Mouse (Mus musculus): ENCODE measurements around the gene Adamts17. TPM values are rescaled to one million over a fixed set of nuclear protein-coding genes. Genes with fewer than 3 reads are reported as not detected.
A peak's percentile ranks its signal among the peaks of the same experiment; 100 is the strongest.

The Adamts17 gene
- polyA plus RNA-seq, 1 experiment from 2014 or later, result 1.9 TPM

GRCm38 (mm10) chr7:66989357-66990045 lies 150.0 kb downstream of the Adamts17 start:
- ATAC-seq, result peak; percentile 27; the same call in 1 of the 2 replicates
- Histone ChIP-seq H3K27ac (no peak overlapping the region), H3K4me1 (no peaks in the 10 kb centered on the region)

DNA sequence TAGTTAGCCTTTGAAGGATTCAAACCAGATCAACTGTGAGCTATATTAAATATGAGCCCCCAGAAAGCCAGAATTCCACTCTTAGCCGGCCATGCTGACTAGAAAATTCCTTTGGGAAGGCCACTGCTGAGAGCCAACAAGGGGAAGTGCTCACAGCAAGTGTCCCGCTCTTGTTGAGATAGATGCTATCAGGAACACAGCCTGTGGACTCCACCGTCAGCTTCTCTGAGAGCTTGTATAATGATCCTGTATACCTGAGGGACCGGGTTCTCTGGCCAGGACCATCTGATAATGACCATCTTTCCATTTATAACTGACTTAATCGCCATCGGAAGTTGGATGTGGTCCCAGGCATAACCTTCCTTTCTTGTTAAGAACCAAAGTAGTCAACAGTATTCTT lies 159.3 kb downstream of the Adamts17 start:
- Histone ChIP-seq H3K4me1 (no peaks in the 10 kb centered on the region), H3K9ac (no peak overlapping the region), H3K36me3 (ENCODE audit: poor library complexity, severe bottlenecking) (no peaks in the 10 kb centered on the region), H3K27me3 (no peaks in the 10 kb centered on the region), H3K4me3 (no peak overlapping the region), H3K9me3 (replicated peaks) (no peaks in the 10 kb centered on the region), H3K4me2 (no peak overlapping the region), H3K27ac (no peak overlapping the region)
- 91% methylated on average over 6 of the region's 6 CpGs for WGBS
- no peak for ATAC-seq

More at GRCm38 (mm10) chr7:66989357-66990045, 150.0 kb downstream of the Adamts17 start:
- WGBS, result 85% methylated on average over 3 of the region's 3 CpGs
- Histone ChIP-seq H3K4me2 (no peak overlapping the region), H3K36me3 (ENCODE audit: poor library complexity, severe bottlenecking) (no peaks in the 10 kb centered on the region), H3K4me3 (no peak overlapping the region), H3K9me3 (replicated peaks) (no peaks in the 10 kb centered on the region), H3K27me3 (no peaks in the 10 kb centered on the region), H3K9ac (no peak overlapping the region)

DNA sequence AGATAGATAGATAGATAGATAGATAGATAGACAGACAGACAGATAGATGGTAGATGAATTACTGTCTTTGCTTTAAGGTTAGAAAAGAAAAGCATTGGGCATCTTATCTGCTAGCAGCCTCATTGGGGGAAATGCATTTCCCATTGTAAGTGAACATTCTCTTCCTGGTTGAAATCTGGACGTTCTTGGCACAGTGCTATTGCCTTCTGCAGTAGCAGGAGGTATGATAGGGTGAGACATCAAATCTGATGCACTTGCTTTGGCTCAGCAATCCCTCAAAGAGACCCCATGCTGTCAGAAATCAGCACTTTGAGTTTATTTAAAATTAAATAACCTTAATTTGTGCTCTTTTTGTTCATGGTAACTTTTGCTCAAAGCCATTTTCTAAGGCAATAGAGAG lies 164.1 kb downstream of the Adamts17 start:
- WGBS, result 69% methylated on average over 1 of the region's 1 CpGs
- H3K27me3 ChIP-seq, result no peaks in the 10 kb centered on the region
- H3K4me3 ChIP-seq, result no peak overlapping the region
- H3K9ac ChIP-seq, result no peak overlapping the region
- no peaks in the 10 kb centered on the region for H3K36me3 ChIP-seq (ENCODE audit: poor library complexity, severe bottlenecking)
- no peak overlapping the region for H3K27ac ChIP-seq
- no peaks in the 10 kb centered on the region for H3K4me1 ChIP-seq
- no peak for ATAC-seq
- H3K4me2 ChIP-seq, result no peak overlapping the region
- no peaks in the 10 kb centered on the region; the same call in 1 of the 2 replicates for H3K9me3 ChIP-seq (replicated peaks)

GRCm38 (mm10) chr7:67004220-67004619 lies 164.7 kb downstream of the Adamts17 start:
- ATAC-seq, result peak; percentile 43; the same call in 1 of the 2 replicates
- 88% methylated on average over 5 of the region's 5 CpGs for WGBS
- no peaks in the 10 kb centered on the region for H3K4me1 ChIP-seq
- H3K9ac ChIP-seq, result no peak overlapping the region
- no peaks in the 10 kb centered on the region for H3K36me3 ChIP-seq (ENCODE audit: poor library complexity, severe bottlenecking)
- no peak overlapping the region for H3K4me3 ChIP-seq
- H3K4me2 ChIP-seq, result no peak overlapping the region
- H3K27ac ChIP-seq, result no peak overlapping the region
- no peaks in the 10 kb centered on the region for H3K27me3 ChIP-seq
- no peaks in the 10 kb centered on the region; the same call in 1 of the 2 replicates for H3K9me3 ChIP-seq (replicated peaks)

DNA sequence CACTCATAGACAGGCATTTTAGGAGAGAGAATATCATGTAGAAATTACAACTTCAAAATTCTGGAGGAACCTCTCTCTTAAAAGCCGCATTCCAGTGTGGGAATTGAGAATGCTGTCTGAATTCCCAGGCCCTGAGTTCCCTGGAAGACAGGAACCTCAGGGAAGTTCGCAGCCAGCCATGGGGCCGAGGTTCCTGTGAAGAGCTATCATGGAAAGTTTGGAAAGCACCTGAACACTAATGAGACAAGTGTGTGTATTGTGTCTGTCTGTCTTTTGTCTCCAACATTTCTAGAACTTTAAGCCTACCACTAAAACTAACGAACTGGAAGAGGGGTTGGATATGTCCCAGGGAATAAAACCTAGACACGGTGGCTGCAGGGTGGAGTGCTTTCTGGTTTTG lies 170.3 kb downstream of the Adamts17 start:
- no peak for ATAC-seq
- 71% methylated on average over 5 of the region's 5 CpGs for WGBS
- Histone ChIP-seq H3K4me2 (no peak overlapping the region), H3K4me1 (no peaks in the 10 kb centered on the region), H3K9me3 (replicated peaks) (no peaks in the 10 kb centered on the region; the same call in 1 of the 2 replicates), H3K4me3 (no peak overlapping the region), H3K27ac (no peak overlapping the region), H3K27me3 (no peaks in the 10 kb centered on the region), H3K9ac (no peak overlapping the region), H3K36me3 (ENCODE audit: poor library complexity, severe bottlenecking) (no peaks in the 10 kb centered on the region)

GRCm38 (mm10) chr7:67012011-67012751 lies 172.6 kb downstream of the Adamts17 start:
- WGBS, result 88% methylated on average over 12 of the region's 12 CpGs
- no peak for ATAC-seq
- no peak overlapping the region for H3K27ac ChIP-seq
- H3K4me1 ChIP-seq, result no peaks in the 10 kb centered on the region
- H3K4me3 ChIP-seq, result no peak overlapping the region
- H3K9ac ChIP-seq, result no peak overlapping the region
- no peak overlapping the region for H3K4me2 ChIP-seq
- H3K9me3 ChIP-seq (replicated peaks), result no peaks in the 10 kb centered on the region; the same call in 1 of the 2 replicates
- H3K36me3 ChIP-seq (ENCODE audit: poor library complexity, severe bottlenecking), result no peaks in the 10 kb centered on the region
- no peaks in the 10 kb centered on the region for H3K27me3 ChIP-seq

DNA sequence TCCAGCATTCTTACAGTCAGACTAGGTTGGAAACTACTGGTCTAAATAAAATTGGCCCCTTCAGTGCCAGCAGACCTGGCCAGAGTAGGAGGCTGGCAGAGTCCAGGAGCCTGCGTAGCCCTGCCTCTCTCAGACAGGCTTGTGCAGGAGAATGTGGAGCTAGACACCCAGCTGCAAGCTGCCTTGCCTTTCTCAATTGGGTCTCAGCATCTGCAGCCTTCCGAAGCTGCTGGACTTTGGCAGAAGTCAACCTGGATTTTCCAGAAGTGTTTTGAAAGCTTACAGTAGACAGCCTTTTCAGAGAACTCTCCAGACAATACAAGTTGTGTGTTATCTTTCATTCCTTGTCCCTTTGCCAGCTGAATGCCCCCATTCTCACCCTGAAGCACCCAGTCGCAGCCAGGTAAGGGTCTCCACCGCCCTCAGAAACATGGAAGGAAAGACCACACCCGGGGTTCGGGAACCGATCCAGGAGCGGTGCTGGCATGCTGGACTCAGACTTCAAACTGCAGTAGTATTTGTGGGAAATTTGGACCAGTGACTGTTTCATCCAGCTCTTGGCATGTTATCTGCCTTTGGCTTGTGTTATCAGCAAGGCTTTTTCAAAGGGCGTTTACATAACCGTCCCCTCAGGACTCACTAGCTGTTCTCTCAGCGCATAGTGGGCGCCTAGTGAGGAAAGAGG lies 173.8 kb downstream of the Adamts17 start:
- 94% methylated on average over 12 of the region's 12 CpGs for WGBS
- H3K4me2 ChIP-seq, result no peak overlapping the region
- no peak overlapping the region for H3K27ac ChIP-seq
- ATAC-seq, result no peak
- no peaks in the 10 kb centered on the region for H3K36me3 ChIP-seq (ENCODE audit: poor library complexity, severe bottlenecking)
- H3K4me1 ChIP-seq, result no peaks in the 10 kb centered on the region
- H3K4me3 ChIP-seq, result no peak overlapping the region
- no peak overlapping the region for H3K9ac ChIP-seq
- H3K9me3 ChIP-seq (replicated peaks), result no peaks in the 10 kb centered on the region
- no peaks in the 10 kb centered on the region for H3K27me3 ChIP-seq

GRCm38 (mm10) chr7:67019937-67020336 lies 180.4 kb downstream of the Adamts17 start:
- no peak for ATAC-seq
- H3K36me3 ChIP-seq (ENCODE audit: poor library complexity, severe bottlenecking), result no peaks in the 10 kb centered on the region
- no peak overlapping the region for H3K27ac ChIP-seq
- no peak overlapping the region for H3K4me2 ChIP-seq
- H3K4me3 ChIP-seq, result no peak overlapping the region
- no peaks in the 10 kb centered on the region for H3K4me1 ChIP-seq
- H3K9me3 ChIP-seq (replicated peaks), result no peaks in the 10 kb centered on the region
- no peaks in the 10 kb centered on the region for H3K27me3 ChIP-seq
- WGBS, result 85% methylated on average over 3 of the region's 3 CpGs
- H3K9ac ChIP-seq, result no peak overlapping the region

- no peaks in the 10 kb centered on the region for H3K4me1 ChIP-seq
- H3K27me3 ChIP-seq, result no peaks in the 10 kb centered on the region
- no peaks in the 10 kb centered on the region for H3K36me3 ChIP-seq (ENCODE audit: poor library complexity, severe bottlenecking)
- no peaks in the 10 kb centered on the region for H3K9me3 ChIP-seq (replicated peaks)
- no peak overlapping the region for H3K9ac ChIP-seq
- H3K27ac ChIP-seq, result no peak overlapping the region
- no peak overlapping the region for H3K4me3 ChIP-seq
- WGBS, result 88% methylated on average over 20 of the region's 20 CpGs
- H3K4me2 ChIP-seq, result no peak overlapping the region
- ATAC-seq, result no peak
Measured at GRCm38 (mm10) chr7:67026114-67027070, 186.9 kb downstream of the Adamts17 start.

GRCm38 (mm10) chr7:67027216-67027615 lies 187.7 kb downstream of the Adamts17 start:
- Histone ChIP-seq H3K4me1 (no peaks in the 10 kb centered on the region), H3K27me3 (no peaks in the 10 kb centered on the region), H3K4me3 (no peak overlapping the region), H3K9me3 (replicated peaks) (no peaks in the 10 kb centered on the region), H3K27ac (no peak overlapping the region), H3K4me2 (no peak overlapping the region), H3K36me3 (ENCODE audit: poor library complexity, severe bottlenecking) (no peaks in the 10 kb centered on the region), H3K9ac (no peak overlapping the region)
- WGBS, result 93% methylated on average over 8 of the region's 8 CpGs
- no peak for ATAC-seq

DNA sequence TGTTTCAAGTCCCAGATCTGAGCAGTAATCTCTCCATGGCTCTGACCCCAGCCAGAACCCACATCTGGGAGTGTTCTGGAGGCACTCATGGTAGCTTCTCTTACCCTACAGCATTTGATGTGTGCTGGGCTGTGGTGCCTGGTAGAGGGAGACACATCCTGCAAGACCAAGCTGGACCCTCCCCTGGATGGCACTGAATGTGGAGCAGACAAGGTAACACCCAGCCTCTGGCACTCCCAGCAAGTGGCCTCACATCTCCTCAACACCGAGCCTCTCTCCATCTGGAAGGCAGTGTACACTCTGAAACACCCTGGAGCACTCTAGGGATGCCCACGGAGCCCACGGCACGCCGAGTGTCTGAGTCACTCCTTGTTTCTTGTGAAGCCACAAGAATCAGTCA lies 188.2 kb downstream of the Adamts17 start:
- H3K4me2 ChIP-seq, result no peak overlapping the region
- 94% methylated on average over 5 of the region's 5 CpGs for WGBS
- ATAC-seq, result no peak
- H3K27ac ChIP-seq, result no peak overlapping the region
- no peaks in the 10 kb centered on the region for H3K27me3 ChIP-seq
- H3K9ac ChIP-seq, result no peak overlapping the region
- H3K9me3 ChIP-seq (replicated peaks), result no peaks in the 10 kb centered on the region
- H3K4me1 ChIP-seq, result no peaks in the 10 kb centered on the region
- no peaks in the 10 kb centered on the region for H3K36me3 ChIP-seq (ENCODE audit: poor library complexity, severe bottlenecking)
- no peak overlapping the region for H3K4me3 ChIP-seq
